Mouse (Mus musculus) embryonic facial prominence, embryonic 10.5 days (tissue): ENCODE results near the gene Eftud2. TPM values are rescaled to one million over a fixed set of nuclear protein-coding genes. Genes with fewer than 3 reads are reported as not detected.

Experiments used
- DNase-seq: peaks from one replicate; pipeline ENCODE4 v3.0.0-alpha.2; 2017; ENCODE audit warnings: low spot score
- H3K27ac ChIP-seq: fragments of 300-500 bp; sonication (generic); replicated peaks from 2 replicates; pipeline ENCODE4 v1.5.1; 2016; ENCODE audit warnings: mild to moderate bottlenecking
- H3K27me3 ChIP-seq: fragments of 300-500 bp; sonication (generic); replicated peaks from 2 replicates; pipeline ENCODE4 v1.6.1; 2016; ENCODE audit warnings: low read depth, mild to moderate bottlenecking; ENCODE audit not compliant: poor library complexity, severe bottlenecking
- H3K36me3 ChIP-seq: fragments of 300-500 bp; sonication (generic); replicated peaks from 2 replicates; pipeline ENCODE4 v1.6.1; 2016; ENCODE audit warnings: mild to moderate bottlenecking, moderate library complexity
- H3K4me1 ChIP-seq: fragments of 300-500 bp; sonication (generic); 2 replicates; pipeline ENCODE4 v1.6.1; 2016
- H3K4me3 ChIP-seq: fragments of 300-500 bp; sonication (generic); 2 replicates; pipeline ENCODE4 v1.5.1; 2016; ENCODE audit warnings: mild to moderate bottlenecking, moderate library complexity
- H3K9me3 ChIP-seq: fragments of 300-500 bp; sonication (generic); 2 replicates; pipeline ENCODE4 v1.6.1; 2016; ENCODE audit warnings: mild to moderate bottlenecking
- WGBS: fragments of 180-500 bp; shearing (Covaris S2); methylation state at CpG from one replicate; pipeline ENCODE4 v1.1.7; 2016; 5-methylcytosine and 5-hydroxymethylcytosine counted together
- polyA plus RNA-seq: library from polyadenylated mRNA; unstranded; fragments of >200 nt; fragmentation: Nextera tagmentation; extraction: Ambion mirVana; gene quantifications from 2 replicates; pipeline ENCODE4 v1.2.1, GENCODE M21; 2016

The Eftud2 gene
- polyA plus RNA-seq, 1 experiment from 2014 or later = 347 TPM

DNA sequence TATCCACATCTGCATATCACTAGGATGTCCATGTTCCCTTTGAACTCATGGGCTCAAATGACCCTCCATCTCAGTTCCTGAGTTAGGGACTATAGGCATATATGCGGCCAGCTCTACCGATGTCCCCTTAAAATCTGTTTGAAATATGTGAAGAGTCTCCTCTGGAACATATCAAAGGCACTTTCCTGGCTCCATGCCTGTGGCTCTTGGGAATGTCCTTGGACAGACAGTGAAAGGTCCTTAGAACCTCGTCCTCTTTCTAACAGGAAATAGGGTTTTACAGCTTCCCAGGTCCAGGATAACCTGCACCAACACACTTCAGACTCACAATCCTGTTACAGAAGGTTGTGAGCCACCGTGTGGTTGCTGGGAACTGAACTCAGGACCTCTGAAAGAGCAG is 50.5 kb downstream of the Eftud2 start:
- WGBS = 85% methylated on average over 4 of the region's 4 CpGs
- no peak for DNase-seq
- H3K4me3 ChIP-seq = no peak overlapping the region
- 0 out of 2 replicates have a peak, but pooled peaks cover 6% of the 10 kb centered on the region for H3K27me3 ChIP-seq
- no peaks in the 10 kb centered on the region for H3K36me3 ChIP-seq
- H3K27ac ChIP-seq = no peak overlapping the region
- 0 out of 2 replicates have a peak, but pooled peaks cover 10% of the 10 kb centered on the region for H3K4me1 ChIP-seq
- H3K9me3 ChIP-seq = no peaks in the 10 kb centered on the region; the same call in 1 of the 2 replicates

DNA sequence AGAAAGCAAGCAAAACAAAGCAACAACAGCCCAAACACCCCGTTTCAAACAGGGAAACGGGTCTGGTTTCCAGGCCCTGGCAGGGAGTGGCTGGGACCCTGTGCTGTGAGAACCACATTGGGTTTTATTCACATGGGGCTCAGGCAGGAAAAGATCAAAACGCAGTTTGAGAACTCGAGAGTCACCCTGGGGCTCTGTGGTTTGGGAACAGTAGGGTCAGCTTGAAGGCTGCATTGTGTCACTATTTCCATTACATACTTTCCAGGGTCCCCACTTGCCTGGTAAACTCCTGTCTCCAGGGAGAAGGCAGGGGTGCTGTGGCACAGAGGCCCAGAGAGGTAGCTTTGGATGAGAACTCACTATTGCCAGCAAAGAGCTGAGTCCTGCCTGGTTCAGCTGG is 53.7 kb downstream of the Eftud2 start:
- DNase-seq = no peak
- H3K4me3 ChIP-seq = no peak overlapping the region
- 52% methylated on average over 4 of the region's 4 CpGs for WGBS
- H3K36me3 ChIP-seq = no peaks in the 10 kb centered on the region
- 0 out of 2 replicates have a peak, but pooled peaks cover 9% of the 10 kb centered on the region for H3K27me3 ChIP-seq
- 0 out of 2 replicates have a peak, but pooled peaks cover 5% of the 10 kb centered on the region for H3K4me1 ChIP-seq
- no peak overlapping the region for H3K27ac ChIP-seq
- no peaks in the 10 kb centered on the region; the same call in 1 of the 2 replicates for H3K9me3 ChIP-seq

DNA sequence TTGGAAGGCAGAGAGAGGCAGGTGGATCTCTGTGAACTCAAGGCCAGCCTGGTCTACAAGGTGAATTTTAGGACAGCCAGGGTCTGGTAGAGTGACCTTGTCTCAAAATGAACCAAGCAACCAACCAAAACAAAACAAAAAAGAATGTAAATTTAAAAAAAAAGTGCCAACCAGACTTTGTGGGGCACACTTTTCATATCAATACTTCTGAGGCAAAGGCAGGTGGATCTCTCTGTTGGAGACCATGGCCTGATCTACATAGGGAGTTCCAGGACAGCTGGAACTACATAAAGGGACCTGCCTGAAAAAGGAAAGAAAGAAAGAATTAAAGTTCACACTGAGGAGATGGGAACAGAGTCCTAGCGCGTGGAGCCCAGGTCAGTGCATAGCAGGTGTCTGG is 54.3 kb downstream of the Eftud2 start:
- Histone ChIP-seq H3K36me3 (no peaks in the 10 kb centered on the region), H3K27ac (no peak overlapping the region), H3K9me3 (no peaks in the 10 kb centered on the region; the same call in 1 of the 2 replicates), H3K4me3 (no peak overlapping the region), H3K27me3 (0 out of 2 replicates have a peak, but pooled peaks cover 9% of the 10 kb centered on the region), H3K4me1 (0 out of 2 replicates have a peak, but pooled peaks cover 5% of the 10 kb centered on the region)
- DNase-seq = no peak
- 68% methylated on average over 2 of the region's 2 CpGs for WGBS

DNA sequence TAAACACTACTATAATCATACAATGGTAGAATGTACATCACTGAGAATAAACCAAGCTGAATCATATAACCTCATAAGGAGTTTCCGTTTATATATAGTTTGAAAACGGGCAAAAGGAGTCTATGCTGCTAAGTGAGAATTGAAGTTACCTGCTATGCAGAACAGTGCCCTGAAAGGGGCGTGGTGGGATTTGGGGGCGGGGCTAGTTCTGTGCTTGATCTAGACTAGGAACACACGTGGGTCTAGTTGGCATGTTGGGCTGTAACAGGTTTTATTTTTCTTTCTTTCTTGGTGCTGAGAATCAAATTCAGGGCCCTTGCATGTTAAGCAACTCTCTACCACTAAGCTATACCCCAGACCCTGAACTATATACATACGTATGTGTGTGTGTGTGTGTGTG is 59.6 kb downstream of the Eftud2 start:
- 0 out of 2 replicates have a peak, but pooled peaks cover 9% of the 10 kb centered on the region for H3K27me3 ChIP-seq
- WGBS = 57% methylated on average over 6 of the region's 6 CpGs
- no peaks in the 10 kb centered on the region for H3K9me3 ChIP-seq
- peaks cover 28% of the 10 kb centered on the region for H3K4me1 ChIP-seq
- H3K4me3 ChIP-seq = no peak overlapping the region
- DNase-seq = no peak
- no peaks in the 10 kb centered on the region for H3K36me3 ChIP-seq
- no peak overlapping the region for H3K27ac ChIP-seq

DNA sequence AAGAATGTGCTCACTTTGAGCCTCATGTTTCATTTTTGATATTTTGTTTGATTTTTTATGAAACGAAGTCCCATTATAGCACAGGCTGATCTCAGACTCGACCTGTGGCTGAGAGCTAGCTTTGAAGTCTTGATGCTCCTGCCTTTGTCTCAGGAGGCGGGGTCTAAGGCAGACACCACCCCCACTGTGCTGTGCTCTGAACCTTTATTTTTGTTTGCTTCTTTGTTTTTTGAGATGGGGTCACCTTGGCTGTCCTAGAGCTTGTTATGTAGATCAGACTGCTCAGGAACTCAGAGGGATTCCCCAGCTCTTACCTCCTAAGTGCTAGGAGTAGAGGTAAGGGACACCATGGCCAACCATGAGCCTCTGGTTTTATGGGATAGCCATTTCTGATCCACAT is 60.4 kb downstream of the Eftud2 start:
- Histone ChIP-seq H3K27me3 (0 out of 2 replicates have a peak, but pooled peaks cover 9% of the 10 kb centered on the region), H3K36me3 (no peaks in the 10 kb centered on the region), H3K27ac (no peak overlapping the region), H3K4me1 (peaks cover 35% of the 10 kb centered on the region), H3K9me3 (no peaks in the 10 kb centered on the region), H3K4me3 (no peak overlapping the region)
- 5% methylated on average over 3 of the region's 3 CpGs for WGBS
- DNase-seq = no peak

DNA sequence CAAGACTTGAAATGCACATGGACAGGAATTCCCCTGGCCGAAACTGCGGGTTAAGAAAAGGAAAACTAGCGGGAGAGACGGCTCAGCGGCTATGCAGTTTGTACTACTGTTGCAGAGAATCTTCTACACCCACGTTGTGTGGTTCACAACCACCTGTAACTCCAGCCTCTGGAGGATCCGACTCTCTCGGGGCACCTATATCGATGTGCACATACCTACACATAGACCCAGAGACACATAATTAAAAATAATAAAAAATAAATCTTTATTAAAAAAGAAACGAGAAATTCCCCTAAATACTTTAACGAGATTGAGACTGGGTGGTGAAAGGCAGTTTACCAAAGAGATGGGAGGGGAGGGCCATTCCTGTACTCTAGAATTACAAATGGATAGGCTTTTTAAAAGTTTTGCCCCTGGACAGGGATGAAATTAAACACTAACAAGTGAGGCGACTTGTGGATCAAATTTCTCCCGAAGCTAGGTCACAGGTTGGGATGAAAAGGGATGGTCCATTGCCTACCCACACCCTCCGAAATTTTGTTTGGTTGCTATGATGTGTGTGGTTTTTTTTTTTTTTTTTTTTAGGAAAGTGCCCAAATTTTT is 60.9 kb downstream of the Eftud2 start:
- WGBS = 4% methylated on average over 14 of the region's 14 CpGs
- no peak for DNase-seq
- Histone ChIP-seq H3K4me1 (peaks cover 37% of the 10 kb centered on the region), H3K4me3 (peak overlapping the region; percentile 94), H3K36me3 (no peaks in the 10 kb centered on the region), H3K9me3 (no peaks in the 10 kb centered on the region), H3K27me3 (0 out of 2 replicates have a peak, but pooled peaks cover 8% of the 10 kb centered on the region), H3K27ac (peak overlapping the region; percentile 100)

DNA sequence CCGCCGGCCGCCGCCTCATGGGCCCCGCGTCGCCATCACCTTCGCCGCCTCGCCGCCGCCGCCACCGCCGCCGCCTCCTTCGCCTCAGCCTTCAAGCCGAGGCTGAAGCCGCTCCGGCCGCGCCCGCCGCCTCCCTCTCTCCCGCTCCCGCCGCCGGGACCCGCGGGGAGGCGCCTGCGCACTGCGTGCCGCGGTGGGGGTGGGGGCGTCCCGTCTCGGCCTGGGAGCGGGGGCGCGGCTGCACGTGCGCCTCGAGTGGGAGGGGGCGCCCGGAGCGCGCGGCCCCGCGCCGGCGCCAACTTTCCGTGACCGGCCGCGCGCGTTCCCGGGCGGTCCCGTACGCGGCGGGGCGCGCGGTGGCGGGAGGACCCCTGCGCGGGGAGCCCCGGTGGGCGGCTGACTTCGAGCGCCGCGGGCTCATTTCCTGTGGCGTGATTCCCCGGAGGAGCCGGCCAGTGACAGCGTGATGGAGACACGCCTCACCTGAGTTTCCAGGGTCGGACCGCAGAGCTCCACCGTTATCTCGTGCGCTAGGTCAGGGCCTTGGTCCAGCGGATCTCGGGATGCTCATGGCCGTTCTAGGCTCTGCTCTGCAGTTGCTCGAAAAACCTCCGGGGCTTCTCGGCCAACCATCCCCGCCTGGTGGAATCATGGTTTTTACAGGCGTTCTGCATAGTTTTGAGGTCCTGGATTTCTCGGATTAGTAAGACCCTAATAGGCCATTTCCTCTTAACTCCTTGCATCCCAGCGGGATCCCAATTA is 61.6 kb downstream of the Eftud2 start, which contains the start of gene Gjc1:
Gene Gjc1 (minus strand): TSS at position 680 of the 762 bp plus-strand sequence.
- H3K4me3 ChIP-seq = peak within 1 kb of the TSS; percentile 94
- H3K27me3 ChIP-seq = 0 out of 2 replicates have a peak, but pooled peaks cover 6% of the 10 kb centered on the region
- H3K9me3 ChIP-seq = no peaks in the 10 kb centered on the region
- peak; percentile 88 for DNase-seq
- H3K4me1 ChIP-seq = peaks cover 41% of the 10 kb centered on the region
- under 1% methylated on average over 89 of the region's 97 CpGs for WGBS
- no peaks in the 10 kb centered on the region for H3K36me3 ChIP-seq
- H3K27ac ChIP-seq = peak within 1 kb of the TSS; percentile 100

DNA sequence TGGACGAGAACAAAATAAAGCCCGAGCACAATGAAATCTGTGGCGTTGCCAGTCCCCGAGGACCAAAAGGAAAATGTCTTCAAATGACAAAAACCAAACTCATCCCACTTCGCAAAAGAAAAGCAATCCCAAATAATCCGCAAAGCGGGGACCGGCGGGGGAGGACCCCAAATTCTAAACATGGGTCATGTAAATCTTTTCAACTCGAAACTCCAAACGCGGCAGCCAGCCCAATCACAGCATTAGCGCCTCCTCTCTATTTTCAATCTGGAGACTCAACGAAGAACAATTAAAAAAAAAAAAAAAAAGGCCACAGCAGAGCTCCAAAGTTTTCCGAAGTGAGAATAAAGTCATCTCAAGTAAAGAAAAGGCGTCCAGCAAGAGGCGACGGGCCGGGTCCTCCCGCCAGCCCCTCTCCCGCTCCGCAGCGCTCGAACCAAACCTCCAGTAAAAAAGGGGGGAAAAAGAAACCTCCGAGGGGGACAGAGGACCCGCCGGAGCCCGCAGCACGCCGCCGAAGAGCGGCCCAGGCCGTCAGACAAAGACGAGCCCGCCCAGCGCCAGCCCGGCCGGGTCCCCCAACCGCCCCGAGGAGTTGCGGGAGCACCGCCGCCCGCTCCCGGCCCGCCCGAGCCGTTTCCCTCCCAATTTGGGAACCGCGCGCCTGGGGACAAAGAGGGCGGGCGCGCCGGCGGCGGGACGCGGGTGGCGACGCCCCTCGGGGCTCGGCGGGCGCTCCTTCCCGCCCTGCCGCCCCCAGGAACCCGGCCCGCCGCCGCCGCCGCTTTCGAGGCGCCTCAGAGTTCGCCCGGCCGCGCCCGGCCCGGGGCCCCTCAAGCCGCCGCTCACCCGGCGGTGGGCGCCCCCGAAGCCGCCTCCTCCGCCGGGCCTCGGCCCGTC is 62.4 kb downstream of the Eftud2 start:
- Histone ChIP-seq H3K4me1 (peaks cover 44% of the 10 kb centered on the region), H3K36me3 (no peaks in the 10 kb centered on the region), H3K27me3 (0 out of 2 replicates have a peak, but pooled peaks cover 6% of the 10 kb centered on the region), H3K27ac (peak overlapping the region; percentile 100), H3K4me3 (peak overlapping the region; percentile 94), H3K9me3 (no peaks in the 10 kb centered on the region)
- under 1% methylated on average over 92 of the region's 92 CpGs for WGBS
- DNase-seq = peak; percentile 76

DNA sequence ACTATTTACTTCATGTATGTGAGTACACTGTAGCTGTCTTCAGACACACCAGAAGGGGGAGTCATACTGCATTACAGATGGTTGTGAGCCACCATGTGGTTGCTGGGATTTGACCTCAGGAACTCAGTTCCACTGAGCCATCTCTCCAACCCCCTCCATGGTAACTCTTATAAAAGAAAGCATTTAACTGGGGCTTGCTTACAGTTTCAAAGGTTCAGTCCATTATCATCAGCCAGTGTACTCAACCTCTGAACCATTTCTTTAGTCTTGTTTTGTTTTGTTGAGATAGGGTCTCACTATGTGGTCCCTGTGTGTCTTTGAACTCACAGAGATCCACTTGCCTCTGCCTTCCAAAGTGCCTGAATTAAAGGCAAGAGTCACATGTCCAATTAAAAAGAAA is 65.9 kb downstream of the Eftud2 start:
- no peak for DNase-seq
- H3K36me3 ChIP-seq = peaks cover 15% of the 10 kb centered on the region
- no peaks in the 10 kb centered on the region for H3K27me3 ChIP-seq
- no peak overlapping the region for H3K27ac ChIP-seq
- H3K4me1 ChIP-seq = peaks cover 37% of the 10 kb centered on the region
- no peak overlapping the region for H3K4me3 ChIP-seq
- H3K9me3 ChIP-seq = no peaks in the 10 kb centered on the region

DNA sequence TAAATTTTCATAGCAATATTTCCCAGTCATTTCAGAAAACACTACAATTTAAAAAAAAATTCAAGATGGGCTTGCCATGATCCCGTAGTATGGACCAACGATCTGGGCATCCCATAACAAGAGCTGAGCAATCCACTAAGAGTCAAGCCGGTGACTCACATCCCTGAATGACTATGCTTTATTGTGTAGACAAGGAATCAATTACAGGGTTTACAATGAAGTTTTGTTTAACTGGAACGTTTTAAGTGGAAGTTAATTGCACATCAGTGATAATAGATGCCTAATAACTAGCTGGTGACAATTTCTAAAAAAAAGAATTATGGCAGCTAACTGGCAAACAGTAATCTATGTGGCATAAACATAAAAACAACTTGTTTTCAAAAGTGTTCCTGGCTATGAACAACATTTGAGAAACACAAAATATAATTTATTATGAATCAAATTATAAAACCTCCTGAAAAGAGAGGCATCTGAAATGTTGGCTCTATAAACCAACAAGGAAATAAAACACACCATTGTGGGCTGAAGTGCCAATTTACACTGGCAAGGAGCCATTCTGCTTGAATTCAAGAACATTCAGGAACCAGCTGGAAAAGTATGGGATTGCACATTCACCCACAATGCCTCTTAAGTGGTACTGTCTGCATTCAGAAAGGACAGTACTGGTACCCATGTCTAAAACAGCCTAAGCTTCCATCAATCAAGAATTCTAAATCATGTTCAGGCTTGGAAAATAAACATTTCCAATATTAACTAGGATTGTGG is 69.9 kb downstream of the Eftud2 start:
- Histone ChIP-seq H3K36me3 (peaks cover 31% of the 10 kb centered on the region), H3K27me3 (no peaks in the 10 kb centered on the region), H3K4me3 (no peak overlapping the region), H3K4me1 (peaks cover 15% of the 10 kb centered on the region), H3K27ac (no peak overlapping the region), H3K9me3 (no peaks in the 10 kb centered on the region)
- no peak for DNase-seq
- WGBS = 60% methylated on average over 4 of the region's 4 CpGs

DNA sequence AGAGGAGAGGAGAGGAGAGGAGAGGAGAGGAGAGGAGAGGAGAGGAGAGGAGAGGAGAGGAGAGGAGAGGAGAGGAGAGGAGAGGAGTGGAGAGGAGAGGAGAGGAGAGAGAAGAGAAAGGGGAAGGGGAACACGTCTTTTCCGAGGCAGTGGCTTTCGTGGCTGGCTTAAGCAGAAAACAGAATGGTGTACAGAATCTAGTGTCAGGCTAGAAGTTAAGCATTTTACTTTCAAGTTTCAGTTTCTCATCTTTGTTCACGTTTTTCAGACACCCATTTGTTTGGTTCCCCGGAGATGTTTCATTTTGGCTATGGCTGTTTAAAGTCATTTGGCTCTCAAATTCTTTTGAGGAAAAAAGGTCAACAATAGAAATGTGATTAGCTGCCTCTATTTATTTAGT is 72.5 kb downstream of the Eftud2 start:
- 82% methylated on average over 5 of the region's 5 CpGs for WGBS
- H3K36me3 ChIP-seq = peaks cover 57% of the 10 kb centered on the region
- H3K4me1 ChIP-seq = 0 out of 2 replicates have a peak, but pooled peaks cover 2% of the 10 kb centered on the region

More for the DNA sequence above, 72.5 kb downstream of the Eftud2 start:
- no peaks in the 10 kb centered on the region for H3K27me3 ChIP-seq
- no peak overlapping the region for H3K27ac ChIP-seq
- no peak for DNase-seq
- no peaks in the 10 kb centered on the region for H3K9me3 ChIP-seq
- no peak overlapping the region for H3K4me3 ChIP-seq
